Mouse (Mus musculus) left cerebral cortex, postnatal 10 days (tissue): ENCODE results near the gene Hdac7. TPM values are rescaled to one million over a fixed set of nuclear protein-coding genes. Genes with fewer than 3 reads are reported as not detected.

Experiments
- DNase-seq, 2 experiments: peaks; one replicate each; pipeline ENCODE4 v3.0.0; 2021 to 2022; ENCODE audit warnings: low spot score in 2 of 2, mixed read lengths in 1 of 2; ENCODE audit errors: extremely low spot score in 1 of 2
- intact Hi-C: fragments of 180-260 bp; cut with DNase I; formaldehyde crosslinking; loops from one replicate; pipeline ENCODE4 v1.15.1; 2025
- total RNA-seq, 2 experiments: library from RNA; stranded (reverse); gene quantifications; 2 replicates each; pipeline ENCODE4 v1.2.3; 2021

Hdac7 gene
- total RNA-seq, 2 experiments from 2014 or later: 21.5 to 23.5 TPM

- intact Hi-C loops: loop anchor here (5.0 kb wide), 1 partner anchor 43 kb away; no protein-coding TSS in a partner anchor
Observed at GRCm38 (mm10) chr15:97765090-97765794, 79.1 kb downstream of the Hdac7 start.

GRCm38 (mm10) chr15:97764532-97764931 lies 79.8 kb downstream of the Hdac7 start:
- intact Hi-C loops: no loop called here
- DNase-seq: no peak

More at GRCm38 (mm10) chr15:97765090-97765794, 79.1 kb downstream of the Hdac7 start:
- DNase-seq: no peak

- intact Hi-C loops: no loop called here
- no peak for DNase-seq
Observed at GRCm38 (mm10) chr15:97763256-97764049, 80.8 kb downstream of the Hdac7 start.

GRCm38 (mm10) chr15:97762733-97763132 lies 81.6 kb downstream of the Hdac7 start:
- peak in 1 of 2 experiments; percentile 63 for DNase-seq
- intact Hi-C loops: no loop called here

GRCm38 (mm10) chr15:97761438-97761837 lies 82.9 kb downstream of the Hdac7 start:
- no peak for DNase-seq
- intact Hi-C loops: no loop called here

- DNase-seq: no peak
- intact Hi-C loops: no loop called here
Observed at GRCm38 (mm10) chr15:97760952-97761351, 83.3 kb downstream of the Hdac7 start.

GRCm38 (mm10) chr15:97760006-97760405 lies 84.3 kb downstream of the Hdac7 start:
- DNase-seq: peak in 1 of 2 experiments; percentile 65

GRCm38 (mm10) chr15:97755361-97755760 lies 88.9 kb downstream of the Hdac7 start:
- DNase-seq: no peak
- intact Hi-C loops: no loop called here

More at GRCm38 (mm10) chr15:97760006-97760405, 84.3 kb downstream of the Hdac7 start:
- intact Hi-C loops: no loop called here

GRCm38 (mm10) chr15:97754476-97754875 lies 89.8 kb downstream of the Hdac7 start:
- DNase-seq: no peak
- intact Hi-C loops: no loop called here

GRCm38 (mm10) chr15:97752491-97752890 lies 91.8 kb downstream of the Hdac7 start:
- intact Hi-C loops: no loop called here
- no peak for DNase-seq

GRCm38 (mm10) chr15:97751676-97752075 lies 92.6 kb downstream of the Hdac7 start:
- intact Hi-C loops: no loop called here
- no peak for DNase-seq

- intact Hi-C loops: no loop called here
- peak; percentile 82 to 98 for DNase-seq
Observed at GRCm38 (mm10) chr15:97750697-97751096, 93.6 kb downstream of the Hdac7 start.

GRCm38 (mm10) chr15:97749841-97750240 lies 94.5 kb downstream of the Hdac7 start:
- DNase-seq: no peak
- intact Hi-C loops: no loop called here

- no peak for DNase-seq
- intact Hi-C loops: no loop called here
Observed at GRCm38 (mm10) chr15:97749397-97749796, 94.9 kb downstream of the Hdac7 start.

- no peak for DNase-seq
- intact Hi-C loops: no loop called here
Observed at GRCm38 (mm10) chr15:97748964-97749363, 95.3 kb downstream of the Hdac7 start.

- intact Hi-C loops: no loop called here
Observed at GRCm38 (mm10) chr15:97748309-97748708, 96.0 kb downstream of the Hdac7 start.

GRCm38 (mm10) chr15:97747486-97747885 lies 96.8 kb downstream of the Hdac7 start:
- intact Hi-C loops: no loop called here

More at GRCm38 (mm10) chr15:97748309-97748708, 96.0 kb downstream of the Hdac7 start:
- no peak for DNase-seq

GRCm38 (mm10) chr15:97746748-97747147 lies 97.6 kb downstream of the Hdac7 start:
- DNase-seq: no peak
- intact Hi-C loops: no loop called here

More at GRCm38 (mm10) chr15:97747486-97747885, 96.8 kb downstream of the Hdac7 start:
- DNase-seq: no peak

- intact Hi-C loops: no loop called here
- no peak for DNase-seq
Observed at GRCm38 (mm10) chr15:97746278-97746677, 98.0 kb downstream of the Hdac7 start.

GRCm38 (mm10) chr15:97745331-97745730 lies 99.0 kb downstream of the Hdac7 start:
- peak in 1 of 2 experiments; percentile 61 for DNase-seq
- intact Hi-C loops: no loop called here
